8 mouse cellular contexts compared by ENCODE assay signal in the genomic region with DNA sequence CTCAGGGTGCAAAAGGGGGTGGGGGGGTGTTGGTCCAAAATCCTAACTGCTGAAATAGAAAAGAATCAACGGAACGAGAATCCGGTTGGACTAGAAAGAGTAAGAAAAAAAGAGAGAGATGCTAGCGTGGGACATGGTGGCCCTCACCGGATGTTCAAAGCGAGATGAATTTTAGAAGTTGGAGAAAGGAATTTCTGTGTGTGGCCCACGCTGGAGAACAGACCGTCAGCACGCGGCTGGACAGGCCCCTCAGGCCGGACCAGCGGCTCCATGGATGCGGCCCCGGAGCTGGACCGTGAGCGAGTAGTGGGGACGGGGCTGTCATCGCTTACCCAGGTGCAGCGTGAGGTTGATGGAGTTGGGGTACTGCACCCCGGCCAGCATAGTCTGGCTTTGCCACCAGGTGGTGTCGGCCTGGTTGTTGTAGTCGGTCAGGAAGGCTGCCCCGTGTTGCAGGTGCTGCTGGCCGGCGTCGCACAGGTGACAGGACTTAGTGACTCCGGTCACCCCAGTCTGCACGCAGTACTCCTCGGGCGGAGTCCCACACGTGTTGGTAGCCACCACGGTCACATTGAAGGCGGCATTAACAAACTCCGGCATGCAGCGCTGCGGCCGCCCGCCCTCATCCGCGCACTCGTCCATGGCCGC. TPM values are rescaled to one million over a fixed set of nuclear protein-coding genes. Genes with fewer than 3 reads are reported as not detected.
DNase-seq lines count a peak whose midpoint lies in the region; ATAC-seq and TF ChIP-seq lines count a peak whose summit lies in the region.

No protein-coding gene starts in this region.

- peak overlapping the region; percentile 56 for H3K9ac ChIP-seq in CH12.LX (ENCODE audit: insufficient read depth, low read depth)
- peak overlapping the region; percentile 88 for H3K9ac ChIP-seq in embryonic facial prominence, embryonic 14.5 days (ENCODE audit: low read depth, low read length)
- H3K9ac ChIP-seq in heart, postnatal 0 days (replicated peaks; ENCODE audit: low read depth, low read length) = peak overlapping the region; percentile 98

- dilution Hi-C loops in CH12.LX (cut with MboI; ENCODE audit: extremely low pct_ligation_motif_present, extremely low pct_unique_long_range_greater_than_20kb, low sequenced_read_pairs) = no loop called here

- TF ChIP-seq POLR2A in CH12.LX (IDR thresholded peaks at IDR 0.05; ENCODE audit: low read depth, low read length) = no peak

- WGBS in embryonic facial prominence, embryonic 14.5 days = under 1% methylated on average over 33 of the region's 42 CpGs
- under 1% methylated on average over 41 of the region's 42 CpGs for WGBS in heart, postnatal 0 days

- no peak overlapping the region for H3K27ac ChIP-seq in CH12.LX (ENCODE audit: insufficient read depth, low read depth)
- peak overlapping the region; percentile 88 for H3K27ac ChIP-seq in embryonic facial prominence, embryonic 14.5 days (replicated peaks; ENCODE audit: low read depth, low read length)
- H3K27ac ChIP-seq in heart, postnatal 0 days (ENCODE audit: low read depth) = peak overlapping the region; percentile 98

- in situ Hi-C loops in CH12.LX (cut with MboI; ENCODE audit: low pct_ligation_motif_present, low pct_unique_long_range_greater_than_20kb, low sequenced_read_pairs) = no loop called here

- no peaks in the 10 kb centered on the region for H3K27me3 ChIP-seq in CH12.LX (replicated peaks)
- H3K27me3 ChIP-seq in embryonic facial prominence, embryonic 14.5 days (replicated peaks; ENCODE audit: control insufficient read depth, insufficient read depth, low read length) = no peaks in the 10 kb centered on the region
- H3K27me3 ChIP-seq in heart, postnatal 0 days (ENCODE audit: control insufficient read depth, insufficient read depth, low read length) = no peaks in the 10 kb centered on the region

- peak; percentile 11 for TF ChIP-seq RAD21 in CH12.LX (IDR thresholded peaks at IDR 0.05; ENCODE audit: low read depth, low read length)

- H3K4me1 ChIP-seq in CH12.LX (ENCODE audit: control insufficient read depth in 1 of 2, insufficient read depth in 2 of 2) = peaks cover 6 to 23% of the 10 kb centered on the region in 2 experiments
- H3K4me1 ChIP-seq in embryonic facial prominence, embryonic 14.5 days (ENCODE audit: control insufficient read depth, insufficient read depth, low read length) = peaks cover 14% of the 10 kb centered on the region
- peaks cover 38% of the 10 kb centered on the region for H3K4me1 ChIP-seq in heart, postnatal 0 days (ENCODE audit: control insufficient read depth, insufficient read depth)

- no peak for TF ChIP-seq EP300 in CH12.LX (IDR thresholded peaks at IDR 0.05; ENCODE audit: low read length)
- no peak for TF ChIP-seq EP300 in heart, postnatal 0 days (IDR thresholded peaks at IDR 0.05; ENCODE audit: low read depth)

- peak in 1 of 2 experiments; percentile 57; a peak in 2 of 4 replicates for TF ChIP-seq CTCF in CH12.LX (conservative IDR thresholded peaks at IDR 0.05 in 1 of 2, IDR thresholded peaks at IDR 0.05 in 1 of 2; ENCODE audit: low read depth in 2 of 2, low read length in 2 of 2)
- peak; percentile 20; the same call in 1 of the 2 replicates for TF ChIP-seq CTCF in heart, postnatal 0 days (IDR thresholded peaks at IDR 0.05; ENCODE audit: low read depth)

- H3K36me3 ChIP-seq in CH12.LX (replicated peaks in 1 of 2; ENCODE audit: control insufficient read depth in 1 of 2, insufficient read depth in 1 of 2, low read length in 1 of 2) = peaks cover 0 to 4% of the 10 kb centered on the region in 2 experiments
- H3K36me3 ChIP-seq in embryonic facial prominence, embryonic 14.5 days (ENCODE audit: control insufficient read depth, insufficient read depth, low read length) = no peaks in the 10 kb centered on the region
- H3K36me3 ChIP-seq in heart, postnatal 0 days (replicated peaks; ENCODE audit: control insufficient read depth, insufficient read depth, low read length) = no peaks in the 10 kb centered on the region; the same call in 1 of the 2 replicates

- H3K79me2 ChIP-seq in CH12.LX (replicated peaks; ENCODE audit: control insufficient read depth, extremely low read depth, insufficient read depth, poor library complexity, severe bottlenecking) = peaks cover 16% of the 10 kb centered on the region

- peak; percentile 71 for ATAC-seq in activated CD4-positive, CD25-positive, alpha-beta regulatory T cell, adult 4 months
- peak; percentile 47 for ATAC-seq in embryonic facial prominence, embryonic 14.5 days (ENCODE audit: low read depth)
- ATAC-seq in heart, postnatal 0 days (ENCODE audit: insufficient read depth, low read depth) = no peak; the same call in 1 of the 2 replicates

- H3K4me3 ChIP-seq in CH12.LX (replicated peaks in 1 of 3; ENCODE audit: low read depth in 2 of 3, low read length in 2 of 3, poor library complexity in 1 of 3) = peak overlapping the region; percentile 89 to 92 (median 90)
- H3K4me3 ChIP-seq in embryonic facial prominence, embryonic 14.5 days (ENCODE audit: low read depth, low read length) = peak overlapping the region; percentile 92
- peak overlapping the region; percentile 89 for H3K4me3 ChIP-seq in heart, postnatal 0 days (ENCODE audit: low read depth, low read length)

- peak; percentile 45 for DNase-seq in CH12.LX (ENCODE audit: extremely low read depth)
- peak; percentile 68 for DNase-seq in embryonic facial prominence, embryonic 14.5 days (ENCODE audit: low spot score)
- DNase-seq in heart, postnatal 0 days (ENCODE audit: low spot score) = no peak
- peak; percentile 73 to 83 for DNase-seq in kidney, postnatal 4 days
- peak; percentile 61 for DNase-seq in lung, postnatal 25 days (ENCODE audit: low spot score)
- DNase-seq in retina, embryonic 14.5 days (ENCODE audit: low spot score) = peak; percentile 60
- DNase-seq in urinary bladder, postnatal 4 days (ENCODE audit: low spot score in 2 of 2) = peak; percentile 49 to 63

- no peaks in the 10 kb centered on the region for H3K9me3 ChIP-seq in CH12.LX (replicated peaks; ENCODE audit: low read length)
- no peaks in the 10 kb centered on the region for H3K9me3 ChIP-seq in embryonic facial prominence, embryonic 14.5 days (ENCODE audit: control insufficient read depth, low read length)
- H3K9me3 ChIP-seq in heart, postnatal 0 days (replicated peaks; ENCODE audit: control insufficient read depth, low read length) = no peaks in the 10 kb centered on the region

- peak overlapping the region; percentile 99 for H3K4me2 ChIP-seq in CH12.LX (ENCODE audit: insufficient read depth, low read depth, poor library complexity, severe bottlenecking)
- H3K4me2 ChIP-seq in embryonic facial prominence, embryonic 14.5 days (ENCODE audit: low read depth, low read length) = peak overlapping the region; percentile 94
- H3K4me2 ChIP-seq in heart, postnatal 0 days (ENCODE audit: low read depth, low read length) = peak overlapping the region; percentile 87

TF ChIP-seq in CH12.LX, 34 proteins besides CTCF, POLR2A, EP300 and RAD21:
- TF ChIP-seq CHD1 (IDR thresholded peaks at IDR 0.05; ENCODE audit: low read depth, low read length) (no peak), GABPA (IDR thresholded peaks at IDR 0.05; ENCODE audit: insufficient replicate concordance, low read depth, low read length) (no peak), ZC3H11A (IDR thresholded peaks at IDR 0.05; ENCODE audit: low read depth, low read length) (no peak), BHLHE40 (IDR thresholded peaks at IDR 0.05; ENCODE audit: low read depth, low read length) (0 out of 2 replicates have a peak, but pooled peaks have one; percentile 15), NELFE (IDR thresholded peaks at IDR 0.05; ENCODE audit: low read depth, low read length) (no peak), MXI1 (IDR thresholded peaks at IDR 0.05; ENCODE audit: low read depth, low read length) (peak; percentile 69; the same call in 1 of the 2 replicates), MAX (IDR thresholded peaks at IDR 0.05; ENCODE audit: low read length) (peak; percentile 30; the same call in 1 of the 2 replicates), POLR2AphosphoS2 (IDR thresholded peaks at IDR 0.05; ENCODE audit: low read depth, low read length) (no peak), TCF12 (IDR thresholded peaks at IDR 0.05; ENCODE audit: low read depth, low read length) (0 out of 2 replicates have a peak, but pooled peaks have one; percentile 20), SIN3A (IDR thresholded peaks at IDR 0.05; ENCODE audit: low read length) (peak; percentile 16; the same call in 1 of the 2 replicates), SMC3 (IDR thresholded peaks at IDR 0.05; ENCODE audit: low read depth, low read length) (peak; percentile 54)
TF ChIP-seq in CH12.LX: peak in this region for 6.

RNA-seq across cellular contexts. Expression of a gene that starts 0.7 kb away (rescaled TPM):
- total RNA-seq in CH12.LX (2012; rRNA removed) (9.4 and 10.5 TPM in 2 replicates), CH12.LX (2014; rRNA removed) (4.1 and 5.7 TPM in 2 replicates)
- polyA plus RNA-seq in CH12.LX (2012; ENCODE audit: insufficient read length, low read depth) = 13.1 and 16.7 TPM in 2 replicates
- 1 to 10 TPM; 6.7 to 10.0 TPM for polyA plus RNA-seq in activated CD4-positive, CD25-positive, alpha-beta regulatory T cell, adult 4 months (2017; shearing (Covaris generic))
- 87.8 and 98.5 TPM in 2 replicates for polyA plus RNA-seq in embryonic facial prominence, embryonic 14.5 days (2014; fragmentation: Nextera tagmentation; extraction: Ambion mirVana)
- 186 and 215 TPM in 2 replicates for total RNA-seq in heart, postnatal 0 days (2014; rRNA removed; ENCODE audit: low replicate concordance)
- polyA plus RNA-seq in heart, postnatal 0 days (2015; fragmentation: Nextera tagmentation; extraction: Ambion mirVana) = 55.9 and 62.8 TPM in 2 replicates
